Mouse (Mus musculus) 3T3-L1 (cell line): Measurements from ENCODE around the gene Kcnk4.

Experiments
- DNase-seq: peaks from one replicate; pipeline ENCODE4 v3.0.0-alpha.2; 2015; ENCODE audit warnings: low read depth, low spot score

Gene Kcnk4

DNA sequence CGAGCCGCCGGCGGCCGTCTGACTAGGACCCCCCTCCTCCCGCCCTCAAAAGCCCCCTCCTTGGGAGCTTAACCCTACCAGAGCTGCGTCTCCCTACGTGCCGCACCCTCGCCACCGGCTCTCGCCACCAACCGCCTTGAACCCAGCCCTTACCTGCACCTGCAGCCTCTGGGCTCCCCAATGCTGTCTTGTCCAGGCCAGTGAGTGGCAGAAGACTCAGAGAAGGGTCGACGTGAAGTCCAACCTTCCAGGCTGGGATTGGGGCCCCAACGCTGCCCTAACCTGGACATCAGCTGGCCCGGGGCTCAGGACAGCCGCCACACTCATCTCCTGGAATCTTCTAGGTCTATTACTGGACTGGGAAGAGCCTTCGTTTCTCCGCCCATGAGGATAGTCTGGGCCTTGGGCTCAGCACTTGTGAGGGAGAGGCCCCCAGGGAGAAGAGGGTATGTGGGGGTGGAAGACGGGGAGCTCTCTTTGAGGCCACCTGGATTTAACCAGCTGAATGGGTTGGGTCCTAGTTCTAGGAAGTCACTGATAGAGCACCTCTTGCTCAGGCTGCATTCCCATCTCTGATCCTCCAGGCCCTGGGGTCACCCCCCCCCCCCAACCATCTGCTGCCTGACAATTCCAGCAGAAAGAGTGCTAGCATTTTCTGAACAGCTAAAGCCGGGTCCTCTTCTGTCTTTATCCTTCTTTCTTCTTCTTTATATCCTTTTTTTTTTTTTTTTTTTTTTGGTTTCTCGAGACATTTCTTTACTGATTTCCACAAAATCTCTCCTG lies at the start of gene Kcnk4:
TSS of gene Kcnk4 (minus strand) at position 321 of the 783 bp plus-strand sequence.
- DNase-seq, result no peak

DNA sequence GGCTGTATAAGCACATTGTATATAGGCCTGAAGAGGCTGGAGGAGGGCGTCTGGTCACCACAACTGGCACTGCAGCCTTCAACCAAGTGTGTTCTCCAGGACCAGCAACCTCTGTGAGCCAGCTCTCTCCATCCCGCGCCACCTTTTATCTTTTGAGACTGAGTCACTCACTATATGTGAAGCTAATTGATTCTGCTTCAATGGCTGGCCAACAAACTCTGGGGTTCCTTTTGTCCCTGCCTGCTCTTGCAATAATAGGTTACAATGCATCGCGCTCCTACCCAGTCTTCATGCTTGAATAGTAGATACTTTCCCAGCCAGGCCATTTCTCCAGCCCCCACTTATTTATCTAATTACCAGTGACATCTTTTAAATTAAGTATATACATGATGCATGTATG lies 49.3 kb upstream of the Kcnk4 start:
- no peak for DNase-seq

DNA sequence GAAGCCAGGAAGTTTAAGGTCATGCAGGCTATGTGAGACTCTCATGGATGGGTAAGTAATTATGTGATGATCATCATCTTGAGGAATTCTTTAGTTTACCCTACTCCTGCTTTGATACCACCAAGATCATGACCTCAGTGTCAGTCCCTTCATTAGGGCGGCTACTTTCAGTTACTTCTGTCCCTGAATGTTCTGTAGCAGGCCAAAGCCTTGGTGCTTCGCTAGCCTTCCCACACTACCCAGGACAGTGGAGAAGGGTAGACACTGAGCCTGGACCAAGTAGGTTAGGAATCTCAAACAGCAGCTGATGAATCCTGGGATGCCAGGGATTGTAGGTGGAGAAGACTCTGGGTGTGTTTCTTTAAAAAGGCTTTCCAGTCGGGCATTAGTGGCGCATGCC lies 47.1 kb upstream of the Kcnk4 start:
- DNase-seq, result no peak

DNA sequence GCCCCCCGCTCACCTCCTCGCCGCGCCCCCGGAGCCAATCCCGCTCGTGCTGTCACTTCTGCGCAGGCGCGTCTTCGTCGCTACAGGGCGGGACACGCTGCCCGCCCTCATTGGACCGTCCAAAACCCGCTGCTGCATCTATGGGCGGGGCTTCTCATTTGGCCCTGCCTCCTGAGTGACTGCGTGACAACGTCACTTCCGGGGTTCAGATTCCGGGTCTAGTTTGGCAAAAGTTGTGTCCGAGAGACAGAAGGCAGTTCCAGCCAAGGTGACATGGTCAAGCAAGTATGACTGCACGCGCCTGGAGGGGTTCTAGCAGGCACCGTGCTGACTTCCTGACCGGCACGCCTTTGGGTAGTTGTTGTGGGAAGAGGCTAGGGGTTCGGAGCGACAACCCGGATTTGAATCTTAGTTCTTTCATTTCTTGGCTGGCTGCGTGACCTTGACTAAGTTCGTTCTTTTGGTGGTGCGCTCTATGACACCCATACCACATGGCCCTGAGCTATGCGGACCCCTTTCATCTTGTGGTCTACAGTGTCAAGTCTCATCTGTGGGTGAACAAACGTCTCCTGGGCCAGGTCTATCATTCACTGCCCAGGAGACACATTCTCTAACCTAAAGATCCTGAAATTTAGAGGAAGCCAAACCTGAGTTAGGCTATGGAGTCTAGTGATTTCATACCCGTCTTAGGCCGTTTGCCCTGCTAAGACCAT lies 46.2 kb upstream of the Kcnk4 start, which contains the start of gene Fkbp2:
TSS of gene Fkbp2 (minus strand) at position 121 of the 713 bp plus-strand sequence.
- DNase-seq, result peak; percentile 99

DNA sequence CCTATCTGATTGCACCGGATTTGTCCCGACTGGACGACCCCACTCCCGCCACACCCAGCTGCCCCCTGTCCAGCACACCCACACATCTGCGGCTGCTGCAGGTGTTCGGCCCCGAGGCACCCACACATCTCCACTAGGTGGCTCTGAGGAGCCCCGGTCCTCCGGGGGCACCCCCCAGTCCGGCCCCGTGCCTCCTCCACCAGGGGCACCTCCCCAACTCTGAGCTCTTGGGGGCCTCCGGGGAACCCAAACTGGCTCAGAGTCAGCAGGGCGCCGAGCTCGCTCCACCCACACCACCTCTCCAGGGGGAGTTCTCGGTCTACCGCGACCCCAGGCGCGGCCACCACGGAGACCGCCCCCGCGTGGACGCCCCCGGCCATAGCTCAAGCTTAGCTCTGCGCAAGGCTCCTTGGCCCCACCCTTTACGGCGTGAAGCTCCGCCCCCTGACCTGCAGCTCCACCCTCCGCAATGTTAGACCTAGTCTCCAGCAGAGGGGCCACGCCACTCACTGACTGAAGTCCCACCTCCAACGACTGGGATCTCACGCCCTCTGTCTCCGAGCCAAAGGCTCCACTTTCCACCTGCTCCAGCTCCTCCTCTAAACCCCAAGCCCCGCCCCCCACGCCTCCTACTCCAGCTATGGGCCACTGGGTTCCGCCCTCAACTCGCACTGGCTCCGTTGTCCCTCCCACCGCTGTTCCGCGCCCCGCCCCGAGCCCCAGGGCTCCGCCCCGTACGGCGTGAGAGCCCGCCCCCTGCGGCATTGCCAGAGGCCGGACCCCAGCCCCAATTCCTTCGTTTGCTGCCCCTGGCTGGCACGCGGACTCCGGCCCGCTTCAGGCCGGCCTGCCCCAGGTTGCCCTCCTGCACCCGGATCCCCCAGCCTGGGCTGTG lies 45.4 kb upstream of the Kcnk4 start:
- peak; percentile 100 for DNase-seq

DNA sequence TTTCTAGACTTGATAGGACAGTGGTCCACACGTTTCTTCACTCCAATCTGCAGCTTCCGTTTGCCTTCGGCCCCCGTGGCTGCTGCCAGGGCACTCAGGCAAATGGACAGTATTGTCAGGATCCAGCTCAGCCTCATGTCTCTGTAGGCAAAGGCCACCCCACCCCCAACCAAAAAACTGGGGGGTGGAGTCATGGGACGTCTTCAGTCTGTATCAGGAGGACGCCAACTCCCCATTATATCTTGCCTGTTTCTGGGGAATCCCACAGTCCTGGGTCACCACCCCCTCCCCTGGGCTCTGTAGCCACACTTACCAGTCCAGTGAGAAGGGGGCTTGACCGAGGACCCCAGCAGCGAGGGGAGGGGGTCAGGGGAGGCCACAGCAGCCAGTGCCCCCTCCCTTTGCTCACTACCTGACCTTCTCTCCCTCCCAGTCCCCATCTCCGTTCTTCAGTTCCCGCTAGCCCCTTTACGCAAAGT lies 44.7 kb upstream of the Kcnk4 start:
- DNase-seq, result peak; percentile 72

DNA sequence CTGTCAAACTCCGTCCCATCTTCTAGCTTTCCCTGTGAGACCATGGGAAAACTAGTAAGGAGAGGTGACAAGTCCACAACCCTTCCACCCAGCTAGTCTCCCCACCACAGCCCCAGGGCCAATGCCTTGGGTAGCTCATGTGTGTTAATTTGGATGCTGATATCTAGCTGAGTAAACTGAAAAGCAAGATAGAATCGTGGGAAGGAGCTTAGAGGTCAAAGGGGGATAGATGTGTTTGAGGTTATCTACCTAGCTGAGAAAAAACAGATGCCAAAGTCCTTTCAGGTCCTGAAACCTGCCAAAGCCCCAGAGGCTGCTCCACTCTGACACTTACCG lies 44.3 kb upstream of the Kcnk4 start:
- DNase-seq, result no peak

DNA sequence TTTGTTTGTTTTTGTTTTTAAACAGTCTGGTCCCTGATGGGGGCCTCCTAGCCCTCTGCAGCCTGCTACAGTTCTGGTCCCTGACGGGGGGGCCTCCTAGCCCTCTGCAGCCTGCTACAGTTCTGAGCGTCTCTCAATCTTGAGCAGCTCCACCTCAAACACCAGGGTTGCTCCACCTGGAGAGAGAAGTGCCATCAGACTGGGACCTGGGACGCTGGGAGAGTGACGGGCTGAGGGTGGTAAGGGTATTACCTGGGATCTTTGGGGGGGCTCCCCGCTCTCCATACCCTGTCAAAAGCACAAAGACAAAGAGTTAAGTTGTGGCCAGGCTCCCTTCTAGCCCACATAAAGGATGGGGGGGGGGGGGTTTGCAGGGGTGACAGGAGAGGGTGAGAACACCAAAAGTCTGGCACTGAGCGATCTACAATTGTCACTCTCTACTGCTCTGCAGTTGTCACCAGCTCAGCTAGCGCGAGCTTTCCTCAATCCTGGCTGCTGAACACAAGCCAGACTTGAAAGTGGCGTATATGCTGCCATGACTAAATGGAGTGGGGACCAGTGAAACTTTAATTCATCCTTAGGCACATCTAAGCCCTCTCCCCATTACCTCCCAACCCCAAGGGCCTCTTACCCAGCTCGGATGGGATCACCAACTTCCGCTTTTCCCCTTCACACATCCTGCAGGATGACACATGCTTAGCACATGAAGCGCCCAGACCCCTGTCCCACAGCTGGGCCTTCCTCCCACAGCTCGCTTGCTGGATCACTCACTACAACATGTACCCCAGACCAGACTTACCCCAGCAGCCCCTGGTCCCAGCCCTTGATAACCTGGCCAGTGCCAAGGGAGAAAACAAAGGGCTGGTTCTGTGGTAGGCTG lies 43.7 kb upstream of the Kcnk4 start:
- peak; percentile 21 for DNase-seq

DNA sequence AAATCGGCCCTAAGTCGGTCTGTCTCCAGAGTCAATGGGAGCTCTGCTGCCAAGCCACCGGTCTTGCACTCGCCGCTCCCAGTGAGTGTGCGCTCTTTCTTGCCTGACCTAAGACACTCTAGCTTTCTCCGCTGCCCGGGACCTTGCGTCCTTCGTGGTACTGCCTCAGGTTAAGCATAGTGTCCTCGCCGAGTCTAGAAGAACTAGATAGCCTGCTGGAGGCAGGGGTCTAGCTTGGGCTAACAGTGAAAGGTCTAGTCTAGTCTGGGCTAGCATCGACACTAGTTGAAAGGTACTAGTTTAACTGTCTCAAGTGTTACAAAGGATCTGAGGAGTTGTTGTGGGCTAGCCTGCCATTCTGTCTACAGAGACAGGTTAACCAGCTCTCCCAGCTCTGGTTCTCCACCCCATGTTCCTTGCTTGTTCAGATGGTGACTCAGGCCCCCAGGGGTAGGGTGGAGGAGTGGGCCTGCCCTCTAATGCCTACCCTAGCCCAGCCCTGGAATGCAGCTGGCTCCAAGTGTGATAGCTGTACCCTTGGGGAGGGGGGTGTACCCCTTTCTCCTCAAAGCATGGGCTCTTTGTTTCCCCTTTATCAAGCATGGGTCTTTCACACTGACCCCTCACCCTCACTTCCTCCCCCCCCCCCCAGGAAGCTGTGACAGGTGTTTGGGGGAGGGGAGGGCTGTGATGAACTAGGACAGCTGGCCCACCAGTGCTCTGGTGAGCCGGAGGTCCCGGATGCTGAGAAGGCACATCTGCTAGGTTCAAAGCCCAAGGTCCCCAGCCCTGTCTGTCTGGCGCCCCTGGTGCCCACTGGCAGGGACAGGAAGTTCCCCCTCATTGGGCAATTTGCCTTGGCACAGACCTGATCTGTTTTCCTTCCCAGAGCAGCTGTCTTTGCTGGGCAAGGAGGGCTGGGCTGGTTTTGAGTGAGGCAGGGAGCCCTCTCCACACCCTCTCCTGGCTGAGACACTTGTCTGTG lies 41.5 kb upstream of the Kcnk4 start, which contains the start of gene Plcb3:
TSS of gene Plcb3 (minus strand) at position 934 of the 985 bp plus-strand sequence.
- DNase-seq, result peak; percentile 83

DNA sequence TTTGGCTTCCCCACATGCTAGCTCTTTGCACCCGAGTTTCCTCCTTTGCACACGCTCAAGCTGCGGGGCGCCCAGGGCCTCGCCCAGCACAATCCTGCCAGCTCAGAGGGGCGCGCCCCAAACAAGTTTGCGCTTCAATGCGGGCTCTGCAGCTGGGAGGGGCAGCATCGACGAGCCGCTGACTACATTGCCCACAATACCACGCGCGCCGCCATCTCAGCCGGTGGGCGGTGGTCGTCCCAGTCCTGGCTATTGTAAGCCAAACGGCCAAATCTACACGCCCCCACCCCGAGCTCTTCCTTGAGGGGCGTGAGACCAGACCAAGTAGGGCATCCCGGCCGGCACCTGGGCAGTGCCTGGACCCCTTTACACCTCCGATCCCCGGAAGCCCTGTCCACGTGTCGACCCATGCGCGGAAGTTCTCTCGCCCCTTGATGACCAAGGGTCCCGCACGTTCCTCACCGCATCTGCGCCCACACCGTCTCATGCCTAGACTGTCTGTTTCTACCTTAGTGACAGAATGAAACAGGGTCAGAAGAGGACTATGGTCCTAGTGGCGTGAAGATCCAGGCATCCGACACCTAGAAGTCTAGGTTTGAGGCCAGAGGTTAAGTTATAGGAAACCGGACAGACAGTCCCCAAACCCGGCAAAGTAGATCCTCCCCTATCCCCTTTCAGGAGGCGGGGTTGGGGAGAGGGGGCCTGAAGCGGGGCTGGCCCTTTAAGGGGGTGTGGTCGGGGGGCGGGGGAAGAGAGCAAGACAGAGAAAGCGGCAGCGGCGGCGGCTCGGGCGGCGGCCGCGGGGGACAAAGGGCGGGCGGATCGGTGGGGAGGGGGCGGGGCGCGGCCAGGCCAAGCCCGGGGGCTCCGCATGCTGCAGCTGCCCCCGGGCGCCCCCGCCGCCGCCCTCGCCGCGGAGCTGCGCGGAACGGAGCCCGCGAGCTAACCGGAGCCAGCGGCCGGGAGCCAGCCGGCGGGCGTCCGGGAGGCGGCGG lies 40.2 kb upstream of the Kcnk4 start, which contains the start of gene Ppp1r14b:
TSS of gene Ppp1r14b (plus strand) at position 758 of the 995 bp plus-strand sequence.
- DNase-seq, result peak; percentile 95

DNA sequence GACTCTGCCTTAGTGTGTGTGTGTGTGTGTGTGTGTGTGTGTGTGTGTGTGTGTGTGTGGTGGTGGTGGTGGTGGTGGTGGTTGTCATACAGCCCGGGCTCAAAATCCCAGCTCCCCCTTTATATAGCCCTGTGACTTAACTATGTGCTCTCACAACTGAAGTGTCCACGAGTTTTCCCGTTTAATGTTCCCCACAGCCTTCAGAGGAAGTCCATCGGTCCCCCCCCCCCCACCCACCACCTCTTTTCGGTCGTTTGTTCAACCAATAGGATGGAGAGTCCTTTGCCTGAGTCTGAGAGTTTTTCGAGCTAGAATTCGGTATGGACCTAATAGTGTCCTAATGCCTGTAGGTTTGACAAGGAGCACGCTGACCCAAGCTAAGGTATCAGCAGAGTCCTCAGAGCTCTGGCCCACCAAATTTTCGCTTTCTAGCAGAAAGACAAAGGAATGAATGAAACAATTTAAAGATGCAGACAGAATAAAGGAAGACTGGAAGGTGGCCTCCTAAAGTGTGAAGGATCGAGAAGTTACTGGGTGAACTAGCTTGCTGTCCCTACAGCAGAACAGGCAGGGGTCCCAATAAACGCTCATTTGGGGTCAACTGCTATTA lies 39.4 kb upstream of the Kcnk4 start:
- DNase-seq, result no peak

DNA sequence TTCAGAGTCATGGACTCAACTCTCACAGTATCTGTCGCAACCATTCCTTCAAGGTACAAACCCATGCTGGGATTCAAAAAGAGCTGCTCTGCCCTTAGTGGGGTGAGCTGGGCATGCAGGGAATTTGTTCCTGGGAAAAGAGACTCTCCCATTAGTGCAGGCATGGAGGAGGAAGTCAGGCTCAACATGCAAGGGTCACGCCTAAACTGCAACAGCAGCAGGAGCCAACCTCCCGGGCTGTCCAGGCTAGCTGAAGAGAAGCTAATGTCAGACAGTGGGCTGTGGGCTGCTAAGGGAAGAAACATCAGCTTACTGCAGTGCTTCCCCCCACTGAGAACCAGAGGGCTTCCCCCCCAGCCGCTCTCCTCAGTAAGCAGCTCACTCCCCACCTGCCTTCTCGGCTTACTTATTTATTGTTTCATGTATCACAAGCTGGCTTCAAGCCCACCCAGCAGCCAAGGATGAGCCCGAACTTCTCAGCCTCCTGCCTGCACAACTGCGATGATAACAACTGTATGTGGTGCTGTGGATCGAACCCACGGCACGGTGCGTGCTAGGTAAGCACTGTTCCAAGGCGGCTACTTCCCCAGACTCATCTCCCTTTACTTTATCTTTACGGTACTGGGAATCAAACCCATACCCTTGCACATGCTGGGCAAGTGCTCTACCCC lies 38.1 kb upstream of the Kcnk4 start:
- DNase-seq, result no peak

DNA sequence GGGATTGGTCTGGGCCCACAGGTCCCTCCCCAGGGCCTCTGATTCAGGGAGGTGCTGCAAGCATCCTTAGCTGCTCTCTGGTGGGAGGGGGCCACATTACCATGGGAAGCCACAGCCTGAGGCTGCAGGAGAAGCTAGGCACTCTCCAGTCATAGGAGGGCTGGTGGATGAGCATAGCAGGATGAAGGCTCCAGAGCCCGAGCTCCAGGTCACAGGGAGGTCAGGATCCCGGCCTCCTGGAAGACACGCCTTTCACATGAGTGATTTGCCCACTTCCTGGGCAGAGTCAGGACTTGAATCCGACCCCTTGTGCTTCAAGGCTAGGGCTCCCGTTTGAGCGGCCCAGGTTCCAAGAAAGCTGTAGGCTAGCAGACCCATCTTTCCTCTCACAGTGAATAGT lies 37.3 kb upstream of the Kcnk4 start:
- DNase-seq, result peak; percentile 25

DNA sequence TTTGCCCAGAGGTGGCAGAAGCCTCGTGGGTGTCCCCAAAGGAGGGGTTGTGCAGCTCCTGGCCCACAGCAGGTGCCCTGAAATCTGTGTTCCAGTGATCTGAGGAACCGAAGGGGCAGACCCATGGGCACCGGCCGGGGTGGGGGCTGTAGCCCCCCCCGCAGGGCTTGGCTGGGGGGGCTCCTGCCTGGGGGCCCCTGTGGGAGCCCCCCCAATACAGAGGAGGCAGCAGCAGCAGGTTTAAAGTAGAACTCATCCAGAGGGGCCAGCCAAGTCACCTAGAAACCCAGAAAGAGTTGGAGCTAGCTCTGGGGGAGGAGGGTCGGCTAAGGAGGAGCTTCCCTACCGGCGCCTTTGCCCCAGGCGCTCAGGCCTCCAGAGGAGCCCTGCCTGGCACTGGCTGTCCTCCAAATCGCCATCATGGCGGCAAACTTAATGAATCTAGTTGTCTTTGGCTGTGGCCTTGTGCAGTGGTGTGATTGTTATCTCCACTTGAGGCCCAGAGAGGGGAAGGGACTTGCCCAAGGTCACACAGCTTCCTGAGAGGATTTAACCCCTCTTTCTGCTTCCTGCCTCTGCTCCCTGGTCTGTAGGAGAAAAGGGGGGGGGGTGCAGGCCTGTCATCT lies 36.3 kb upstream of the Kcnk4 start:
- DNase-seq, result peak; percentile 43

DNA sequence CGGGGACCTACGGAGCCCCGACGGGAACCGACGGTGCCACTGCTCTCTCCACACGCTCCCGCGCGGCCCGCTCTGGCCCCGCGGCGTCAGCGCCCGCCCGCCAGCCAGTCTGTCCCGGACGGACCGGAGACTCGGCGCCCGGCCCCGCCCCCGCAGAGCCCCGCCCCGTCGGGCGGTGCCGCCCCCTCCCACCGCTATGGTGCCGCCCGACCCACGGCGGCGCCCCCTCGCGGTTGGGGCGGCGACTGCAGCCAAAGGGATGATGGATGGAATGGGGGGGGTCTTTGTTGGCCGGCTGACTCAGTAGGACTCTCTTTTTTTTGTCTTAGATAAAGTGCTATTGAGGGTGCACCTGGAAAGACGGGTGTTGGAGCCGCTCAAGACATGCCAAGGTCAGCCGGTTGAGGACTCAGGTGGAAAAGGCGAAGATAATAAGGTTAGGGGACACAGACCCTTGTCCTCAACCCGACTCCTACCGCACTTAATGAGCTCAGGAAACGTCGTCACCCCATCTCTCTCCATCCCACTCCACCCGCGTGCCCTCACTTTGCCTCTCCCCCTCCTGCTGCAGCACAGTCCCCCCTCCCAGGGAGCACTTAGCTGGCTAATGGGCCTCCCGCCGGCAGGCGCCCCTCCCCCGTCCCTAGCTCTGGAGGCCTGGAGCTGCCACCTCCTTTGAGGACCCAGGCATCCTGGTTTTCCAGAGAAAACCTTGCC lies 35.5 kb upstream of the Kcnk4 start:
- DNase-seq, result peak; percentile 67

DNA sequence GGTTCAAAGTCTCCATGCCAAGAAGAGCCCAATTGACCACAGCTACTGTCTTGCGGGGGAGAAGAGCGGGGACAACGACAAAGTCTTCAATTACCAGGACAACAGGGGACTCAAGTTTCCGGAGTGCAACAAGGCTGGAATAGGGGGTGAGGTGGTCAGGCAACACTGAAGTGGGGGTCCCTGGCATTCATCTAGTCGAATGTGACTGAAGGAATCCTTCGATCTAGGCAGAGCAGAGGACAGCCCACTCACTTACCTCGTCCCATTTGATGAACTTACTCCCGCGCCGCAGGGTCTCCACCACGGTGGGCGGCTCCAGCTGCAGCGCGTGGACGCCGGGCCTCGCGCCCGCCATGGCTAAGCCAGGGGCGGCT lies 35.0 kb upstream of the Kcnk4 start:
- DNase-seq, result peak; percentile 32
